Mouse (Mus musculus): ENCODE measurements around the gene Nit2.

DNA sequence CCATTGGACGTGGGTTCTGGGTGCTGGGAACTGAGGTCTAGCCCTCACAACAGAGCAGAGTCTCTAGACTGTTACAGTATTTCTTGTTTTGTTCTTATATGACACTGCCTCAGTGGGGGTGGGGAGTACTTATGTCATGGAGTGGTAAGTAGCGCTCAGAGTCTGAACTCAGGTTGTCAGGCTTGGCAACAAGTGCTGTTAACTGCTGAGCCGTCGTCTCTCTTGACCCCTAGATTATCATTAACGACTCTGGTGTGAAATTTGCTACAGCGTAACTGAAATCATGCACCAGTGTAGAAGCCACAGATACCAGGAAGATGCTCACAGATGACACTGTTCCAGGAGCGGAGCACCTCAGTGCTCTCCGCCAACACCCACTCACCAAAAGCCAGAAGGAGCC lies 4.0 kb upstream of the Nit2 start:
- TF ChIP-seq CEBPB (IDR thresholded peaks at IDR 0.05; ENCODE audit: insufficient read depth, poor library complexity, severe bottlenecking) (no peak), USF1 (IDR thresholded peaks at IDR 0.05; ENCODE audit: low read depth) (no peak)
